Mouse (Mus musculus): ENCODE data around the gene Rap2c.

Gene Rap2c

GRCm38 (mm10) chrX:51017851-51018785 lies at the start of gene Rap2c:
Gene Rap2c, minus strand, starts transcription at chrX:51018018.
- DNase-seq = peak; percentile 29

GRCm38 (mm10) chrX:51066539-51067286 lies 48.9 kb upstream of the Rap2c start:
- no peak for DNase-seq

- DNase-seq = peak; percentile 17
Measured at GRCm38 (mm10) chrX:51065773-51066172, 48.0 kb upstream of the Rap2c start.

GRCm38 (mm10) chrX:51065158-51065664 lies 47.4 kb upstream of the Rap2c start:
- DNase-seq = no peak

GRCm38 (mm10) chrX:51060220-51060619 lies 42.4 kb upstream of the Rap2c start:
- no peak for DNase-seq

GRCm38 (mm10) chrX:51058741-51059140 lies 40.9 kb upstream of the Rap2c start:
- no peak for DNase-seq

- no peak for DNase-seq
Measured at GRCm38 (mm10) chrX:51058317-51058716, 40.5 kb upstream of the Rap2c start.

- no peak for DNase-seq
Measured at GRCm38 (mm10) chrX:51051680-51052461, 34.1 kb upstream of the Rap2c start.

- DNase-seq = no peak
Measured at GRCm38 (mm10) chrX:51035678-51036209, 17.9 kb upstream of the Rap2c start.

GRCm38 (mm10) chrX:51019884-51020283 lies 2.1 kb upstream of the Rap2c start:
- DNase-seq = no peak

GRCm38 (mm10) chrX:51018786-51019179 lies 965 bp upstream of the Rap2c start:
- peak; percentile 59 for DNase-seq

- no peak for DNase-seq
Measured at GRCm38 (mm10) chrX:51016926-51017325, 892 bp downstream of the Rap2c start.

GRCm38 (mm10) chrX:51012280-51012679 lies 5.5 kb downstream of the Rap2c start:
- no peak for DNase-seq

GRCm38 (mm10) chrX:51010323-51010722 lies 7.5 kb downstream of the Rap2c start:
- no peak for DNase-seq

GRCm38 (mm10) chrX:51000791-51001190 lies 17.0 kb downstream of the Rap2c start:
- peak; percentile 3 for DNase-seq

- DNase-seq = no peak
Measured at GRCm38 (mm10) chrX:50995310-50995709, 22.5 kb downstream of the Rap2c start.

GRCm38 (mm10) chrX:50991324-50991723 lies 26.5 kb downstream of the Rap2c start:
- no peak for DNase-seq

GRCm38 (mm10) chrX:50989940-50990339 lies 27.9 kb downstream of the Rap2c start:
- DNase-seq = no peak

- no peak for DNase-seq
Measured at GRCm38 (mm10) chrX:50988581-50988980, 29.2 kb downstream of the Rap2c start.

GRCm38 (mm10) chrX:50978428-50978827 lies 39.4 kb downstream of the Rap2c start:
- no peak for DNase-seq

GRCm38 (mm10) chrX:50972145-50972544 lies 45.7 kb downstream of the Rap2c start:
- DNase-seq = no peak

GRCm38 (mm10) chrX:50969907-50970306 lies 47.9 kb downstream of the Rap2c start:
- DNase-seq = no peak
